Mouse (Mus musculus): ENCODE results near the gene Napa.

DNA sequence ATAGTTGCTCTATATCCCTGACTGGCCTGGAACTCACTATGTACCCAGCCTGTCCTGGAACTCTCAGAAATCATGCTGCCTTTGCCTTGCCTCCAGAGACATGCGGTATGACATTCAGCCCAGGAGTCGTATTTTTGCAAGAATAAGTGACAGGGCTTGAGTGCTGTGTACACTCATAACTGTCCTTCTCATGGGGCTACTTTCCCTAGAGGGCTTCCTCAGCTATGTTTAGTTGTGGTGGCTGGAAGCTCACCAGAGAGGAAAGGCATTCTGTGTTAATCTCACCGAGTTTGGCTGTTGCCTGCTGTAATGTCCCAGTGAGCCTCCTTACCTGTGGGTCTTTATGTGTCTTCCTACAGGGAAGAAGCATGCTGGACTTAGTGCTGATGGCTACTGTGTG lies 3.7 kb upstream of the Napa start:
- no peak for TF ChIP-seq CTCF (IDR thresholded peaks at IDR 0.05; ENCODE audit: low read depth)
- TF ChIP-seq EP300 (IDR thresholded peaks at IDR 0.05; ENCODE audit: low read depth): no peak
